Mouse (Mus musculus) common myeloid progenitor, adult 5-6 weeks (primary cell): ENCODE results near the gene St6gal1. TPM values are rescaled to one million over a fixed set of nuclear protein-coding genes. Genes with fewer than 3 reads are reported as not detected.

Source experiments
- ATAC-seq: replicated peaks from 2 replicates; pipeline ENCODE4 v1.8.0; 2016; ENCODE audit warnings: low read depth, mild to moderate bottlenecking, moderate TSS enrichment, inconsistent platforms; ENCODE audit not compliant: poor library complexity, severe bottlenecking
- total RNA-seq: library from RNA; stranded (forward); fragments of 200-1000, 187-1606 nt; gene quantifications from 2 replicates; pipeline ENCODE4 v1.2.3, GENCODE M21; 2017

St6gal1 gene
- total RNA-seq, 1 experiment from 2014 or later, result 0.41 TPM

DNA sequence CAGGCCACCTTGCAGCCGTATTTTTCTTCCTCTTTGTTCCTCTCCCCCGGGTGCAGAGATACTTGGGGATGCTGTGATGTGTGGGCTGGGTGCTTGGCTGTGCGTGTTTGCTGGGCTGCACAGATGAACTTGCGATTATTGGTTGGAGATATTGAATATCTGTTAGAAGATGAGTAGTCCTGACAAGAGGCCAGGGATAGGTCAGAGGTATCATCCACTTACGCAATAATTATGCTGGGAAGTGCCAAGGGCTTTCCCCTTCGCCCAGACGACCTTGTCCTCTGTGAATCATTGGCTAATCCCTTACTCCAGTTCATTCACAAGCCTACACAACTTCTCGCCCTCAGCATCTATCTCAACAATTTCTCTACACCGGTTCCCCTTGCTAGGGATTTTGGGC is 65.6 kb downstream of the St6gal1 start:
- ATAC-seq, result no peak

DNA sequence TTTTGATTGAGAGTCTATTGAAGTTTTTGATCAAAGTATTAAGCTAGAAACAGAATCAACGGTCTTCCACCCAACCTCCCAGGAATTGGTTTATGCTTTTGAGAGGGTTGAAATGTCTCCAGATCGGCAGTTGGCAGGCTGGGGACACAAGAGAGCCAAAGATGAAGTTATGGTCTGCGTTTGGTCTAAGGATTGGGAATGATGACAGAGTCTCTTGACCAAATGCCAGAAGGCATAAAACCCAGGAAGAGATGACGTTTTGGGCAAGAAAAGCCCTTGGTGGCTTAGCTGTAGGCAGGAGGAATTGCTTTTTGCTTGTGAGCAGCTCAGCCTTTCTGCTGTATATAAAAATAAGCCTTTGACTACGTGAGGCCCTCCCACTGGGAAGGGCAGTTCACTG is 67.0 kb downstream of the St6gal1 start:
- ATAC-seq, result no peak

DNA sequence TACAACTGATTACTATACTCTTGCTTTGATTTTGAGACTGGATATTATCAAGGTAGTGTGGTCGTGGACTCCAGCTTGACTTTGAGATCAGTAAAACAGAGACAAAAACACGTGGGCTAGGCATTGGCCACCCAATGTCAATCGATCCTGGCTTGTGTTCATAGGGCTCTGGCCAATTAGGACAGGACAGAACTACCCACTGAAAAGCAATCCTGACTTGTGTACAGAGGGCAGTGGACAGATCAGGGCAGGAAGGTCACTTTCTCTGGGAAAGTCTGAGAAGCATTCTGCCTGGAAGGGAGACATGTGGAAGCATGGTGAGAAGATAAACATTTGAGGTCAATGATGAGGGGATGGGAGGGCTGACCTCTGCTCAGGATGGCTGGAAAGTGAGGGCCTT is 69.7 kb downstream of the St6gal1 start:
- ATAC-seq, result no peak

DNA sequence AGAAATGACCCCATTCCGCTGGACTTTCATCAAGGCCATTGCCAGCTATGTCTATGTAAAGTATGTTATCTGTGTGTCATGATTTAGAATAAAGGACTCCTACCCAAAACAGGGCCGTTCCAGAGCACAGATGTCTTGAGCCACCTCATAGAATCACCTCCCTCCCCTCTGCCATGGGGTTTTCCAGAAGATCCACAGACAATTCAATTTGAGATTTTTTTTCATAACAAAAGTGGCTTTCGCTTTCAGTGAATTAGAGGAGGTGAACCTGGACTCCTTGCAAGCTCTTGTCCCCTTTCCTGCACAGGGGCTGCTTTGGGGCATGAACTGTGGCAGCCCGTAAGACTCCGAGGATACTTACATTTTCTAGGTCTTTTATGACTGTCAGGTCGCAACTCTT is 70.2 kb downstream of the St6gal1 start:
- no peak for ATAC-seq

DNA sequence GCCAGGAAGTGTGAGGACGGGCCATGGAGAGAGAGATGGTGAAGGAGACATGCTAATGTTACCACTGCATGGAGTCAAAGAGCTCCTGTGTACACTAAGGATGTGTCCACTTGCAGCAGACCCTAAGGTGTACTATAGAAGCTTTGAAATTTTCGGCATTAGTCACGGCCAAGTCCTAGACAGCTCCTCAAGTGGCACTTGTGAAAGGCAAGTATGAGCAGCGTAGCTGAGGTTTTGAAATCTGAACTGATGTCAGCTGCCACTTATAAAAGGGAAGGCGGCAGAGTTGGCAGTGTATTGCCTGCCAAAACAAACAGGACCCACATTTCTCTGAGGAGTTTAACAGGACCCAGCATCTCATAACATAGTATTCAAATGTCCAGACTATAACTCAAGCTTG is 71.2 kb downstream of the St6gal1 start:
- no peak for ATAC-seq

DNA sequence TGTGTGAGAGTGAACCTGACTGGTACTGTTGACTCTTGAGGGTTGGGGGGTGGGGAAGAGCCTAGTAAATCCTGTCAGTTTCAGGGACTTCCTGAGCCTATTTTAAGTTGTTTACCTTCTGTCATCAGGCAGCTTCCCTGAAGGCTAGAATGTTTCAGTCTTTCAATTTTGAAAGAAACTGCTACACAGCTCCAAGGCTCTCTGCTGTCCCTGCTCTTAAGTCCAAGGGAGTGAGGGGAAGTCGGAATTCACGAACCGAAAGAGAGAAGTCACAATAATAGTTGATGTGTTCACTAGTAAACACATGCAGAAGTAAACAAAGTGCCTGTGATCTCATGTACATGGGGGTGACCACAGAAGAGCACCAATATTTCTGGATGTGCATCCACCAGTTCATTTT is 72.2 kb downstream of the St6gal1 start:
- no peak for ATAC-seq

DNA sequence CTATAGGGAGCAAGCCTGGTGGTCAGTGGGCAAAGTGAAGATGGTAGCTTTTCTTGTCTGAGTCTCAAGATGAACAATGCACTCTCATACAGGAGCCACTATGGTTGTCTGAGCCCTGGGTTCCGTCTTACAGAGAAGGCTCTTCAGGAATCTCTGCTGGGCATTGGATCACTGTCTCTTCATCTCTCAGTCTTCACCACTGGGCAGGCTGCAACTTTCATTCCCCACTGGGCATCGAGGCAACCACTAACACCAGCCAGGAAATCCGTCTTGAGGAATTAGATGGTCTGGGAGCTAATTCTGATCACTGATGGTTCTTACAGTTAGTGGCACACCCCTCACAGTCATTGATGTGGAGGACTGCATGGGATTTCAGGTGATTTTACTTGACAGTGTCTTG is 73.9 kb downstream of the St6gal1 start:
- no peak for ATAC-seq

DNA sequence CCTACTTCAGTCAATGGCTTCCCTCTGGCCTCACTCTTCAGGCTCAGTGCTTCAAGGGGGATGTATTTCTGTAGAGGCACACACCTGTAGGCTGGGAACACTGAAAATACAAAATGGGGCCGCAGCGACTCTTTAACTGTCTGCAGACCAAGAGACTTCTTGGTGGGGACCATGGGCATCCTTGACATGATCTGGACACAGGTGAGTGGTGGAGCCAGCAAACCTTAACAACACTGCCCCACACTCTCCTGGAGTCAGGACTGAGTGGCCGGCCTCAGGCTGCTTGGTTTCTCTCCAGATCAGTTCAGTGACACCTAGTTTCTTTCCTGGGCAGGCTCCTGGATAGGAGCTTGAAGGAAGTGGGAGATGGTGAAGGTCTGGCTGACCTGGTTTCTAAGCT is 74.4 kb downstream of the St6gal1 start:
- no peak for ATAC-seq

DNA sequence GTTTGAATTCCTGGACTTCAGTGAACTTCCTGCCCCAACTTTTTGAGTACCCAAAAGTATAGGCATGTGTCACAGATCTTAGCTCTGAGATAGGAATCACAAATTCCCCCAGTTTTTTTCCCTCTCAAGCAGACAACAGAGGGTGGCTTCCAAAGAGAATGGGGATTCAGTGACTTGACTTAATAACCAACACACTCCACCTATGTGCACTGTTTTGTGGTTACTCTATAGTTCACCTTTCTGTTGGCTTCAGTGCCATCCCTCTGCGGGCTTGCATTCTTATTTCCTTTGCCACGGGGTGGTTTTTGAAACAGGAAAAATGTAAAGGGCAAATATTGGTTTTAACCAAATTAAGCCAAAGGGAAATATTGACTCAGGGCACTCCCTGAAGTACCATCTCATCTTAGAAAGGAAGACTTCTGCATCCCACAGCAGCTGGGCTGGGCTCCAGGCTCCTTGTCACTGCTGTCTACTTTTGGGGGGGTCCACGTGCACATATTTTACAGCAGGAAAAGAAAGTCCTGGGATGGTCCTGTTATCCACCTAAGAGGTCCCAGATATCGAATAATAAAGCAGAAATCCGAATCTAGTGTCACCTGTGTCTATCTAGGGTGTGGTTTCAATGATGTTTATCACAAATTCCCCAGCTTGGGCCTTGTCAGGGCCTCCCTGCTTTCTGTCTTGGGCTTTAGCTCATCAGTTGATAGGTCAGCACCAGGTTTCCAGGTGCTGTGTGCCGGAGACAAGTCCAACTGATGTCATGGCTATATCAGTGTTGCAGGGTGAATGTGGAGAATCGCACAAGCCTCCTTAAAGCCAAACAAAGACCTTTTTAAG is 75.6 kb downstream of the St6gal1 start:
- no peak for ATAC-seq

DNA sequence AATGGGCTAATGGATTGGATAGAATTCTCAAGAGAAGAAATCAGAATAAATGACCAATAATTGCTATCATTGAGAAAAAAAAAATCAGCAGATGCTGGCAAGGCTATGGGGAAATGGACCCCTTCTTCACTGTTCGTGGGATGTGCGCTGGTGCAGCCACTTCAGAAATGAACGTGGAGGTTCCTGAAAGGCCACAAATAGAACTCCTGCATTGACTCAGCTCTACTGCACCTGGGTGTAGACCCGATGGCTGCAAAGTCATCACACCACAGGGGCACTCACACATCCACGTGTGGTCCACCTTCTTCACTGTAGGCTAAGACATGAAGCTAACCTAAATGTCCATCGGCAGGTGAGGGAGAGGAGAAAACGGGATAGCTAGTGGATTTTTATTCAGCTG is 77.2 kb downstream of the St6gal1 start:
- no peak for ATAC-seq

DNA sequence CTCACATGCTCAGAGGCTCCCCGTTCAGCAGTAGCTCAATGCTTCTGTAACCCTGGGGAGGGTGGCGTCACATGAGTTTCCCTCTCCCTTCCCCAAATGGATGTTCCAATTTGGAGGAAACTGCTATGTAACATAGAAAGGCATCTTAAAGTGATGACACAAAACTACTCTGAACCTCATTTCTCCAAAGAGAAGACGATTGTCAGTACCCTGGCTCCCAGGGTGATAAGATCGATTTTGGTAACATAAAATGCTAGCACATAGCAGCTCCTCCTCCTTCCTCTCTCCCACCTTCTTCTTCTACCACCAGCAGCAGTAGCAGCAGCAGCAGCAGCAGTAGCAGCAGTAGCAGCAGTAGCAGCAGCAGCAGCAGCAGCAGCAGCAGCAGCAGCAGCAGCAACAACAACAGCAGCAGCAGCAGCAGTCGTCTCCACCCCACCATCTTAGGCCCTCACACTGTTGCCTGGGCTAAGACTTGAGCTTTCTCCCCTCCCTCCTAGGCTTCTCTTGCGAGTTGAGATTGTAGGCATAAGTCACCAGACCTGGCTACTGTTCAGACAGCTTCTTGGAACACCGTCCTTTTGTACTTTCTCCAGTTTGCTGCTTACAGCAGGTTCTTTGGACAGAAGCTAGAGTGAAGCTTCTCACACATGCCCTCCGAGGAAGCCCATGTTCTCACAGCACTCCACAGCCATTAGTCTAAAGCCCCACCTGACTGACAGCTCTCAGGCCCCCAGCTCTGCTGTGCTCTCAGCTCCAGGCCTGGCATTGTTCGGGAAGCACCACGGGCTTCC is 81.5 kb downstream of the St6gal1 start:
- ATAC-seq, result no peak

DNA sequence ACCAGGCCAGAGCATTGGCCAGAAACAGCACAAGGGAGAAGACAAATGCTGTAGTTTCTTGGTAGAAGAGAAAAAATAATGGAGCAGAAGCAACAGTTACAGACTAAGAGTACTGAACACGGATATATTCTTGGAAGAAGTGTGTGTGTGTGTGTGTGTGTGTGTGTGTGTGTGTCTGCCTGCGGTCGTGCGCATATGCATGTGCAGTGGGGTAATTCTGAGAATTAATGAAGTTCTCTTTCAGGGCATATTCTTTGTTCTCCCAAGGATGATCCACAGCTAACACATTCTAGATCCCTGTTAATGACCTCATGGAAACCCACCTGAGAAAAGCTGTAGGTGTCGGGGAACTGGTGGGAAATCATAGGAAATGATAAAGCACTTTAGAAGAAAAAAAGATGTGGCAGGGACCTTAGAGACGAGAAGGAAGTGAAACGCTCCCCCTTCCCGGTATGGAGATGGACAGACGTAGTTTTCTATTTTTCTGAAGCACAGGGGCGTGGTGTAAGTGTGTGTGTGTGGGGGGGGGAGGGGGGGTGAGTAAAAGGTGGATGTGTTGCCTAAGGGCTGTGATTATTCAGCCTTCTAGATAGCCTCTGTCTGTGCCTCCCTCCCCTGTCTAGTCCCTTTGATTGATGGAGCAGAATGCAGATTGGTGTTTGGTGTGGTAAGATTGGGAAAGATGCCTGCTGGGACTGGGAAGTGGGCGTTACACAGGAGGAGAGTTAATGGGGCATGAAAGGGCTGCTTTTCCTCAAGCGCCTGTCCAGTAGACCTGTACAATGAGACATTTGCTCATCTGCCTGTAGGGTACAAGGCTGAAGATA is 82.8 kb downstream of the St6gal1 start:
- peak; percentile 39; the same call in 1 of the 2 replicates for ATAC-seq

DNA sequence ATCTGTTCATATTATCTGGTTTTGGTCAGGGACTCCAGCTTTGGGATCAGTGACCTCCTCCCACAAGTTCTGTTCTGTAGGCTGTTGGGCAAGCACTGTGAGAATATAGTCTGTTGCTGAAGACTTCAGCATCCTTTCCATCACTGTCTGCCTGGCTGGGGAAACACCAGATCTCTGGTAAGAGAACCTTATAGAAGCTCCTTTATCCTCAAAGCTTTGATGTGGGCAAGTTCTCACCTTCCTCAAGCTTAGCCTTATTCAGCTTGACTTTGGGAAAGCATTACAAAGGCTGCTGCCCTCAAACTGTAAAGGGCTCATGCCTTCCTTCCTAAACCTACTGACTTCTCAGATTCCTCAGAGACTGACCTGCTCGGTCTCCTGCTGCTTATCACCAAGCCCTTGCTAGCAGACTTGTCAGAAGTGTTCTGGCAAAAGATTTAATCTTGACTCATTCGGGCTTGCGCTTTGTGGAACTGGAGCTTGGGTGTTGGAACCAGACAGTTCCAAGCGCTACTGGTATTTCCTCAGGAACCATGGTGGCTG is 83.5 kb downstream of the St6gal1 start:
- no peak for ATAC-seq

DNA sequence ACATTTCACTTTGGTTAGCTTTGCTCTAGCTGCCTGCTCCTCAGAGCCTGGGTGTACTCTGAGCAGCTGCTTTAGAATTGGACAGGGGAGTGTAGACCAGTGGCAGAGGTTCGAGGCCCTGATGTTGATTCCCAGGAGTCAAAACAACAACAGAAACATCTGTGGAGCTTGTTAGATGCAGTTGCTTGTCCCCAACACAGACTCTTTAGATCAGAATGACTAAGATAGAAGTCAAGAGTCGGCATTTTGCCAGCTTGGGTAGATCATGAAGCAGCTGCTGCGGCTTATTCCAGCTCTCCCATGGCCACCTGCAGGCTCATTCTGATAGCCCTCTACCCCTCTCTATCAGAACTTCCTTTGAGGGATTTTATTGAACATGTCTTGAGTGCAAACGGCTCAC is 84.5 kb downstream of the St6gal1 start:
- ATAC-seq, result no peak

DNA sequence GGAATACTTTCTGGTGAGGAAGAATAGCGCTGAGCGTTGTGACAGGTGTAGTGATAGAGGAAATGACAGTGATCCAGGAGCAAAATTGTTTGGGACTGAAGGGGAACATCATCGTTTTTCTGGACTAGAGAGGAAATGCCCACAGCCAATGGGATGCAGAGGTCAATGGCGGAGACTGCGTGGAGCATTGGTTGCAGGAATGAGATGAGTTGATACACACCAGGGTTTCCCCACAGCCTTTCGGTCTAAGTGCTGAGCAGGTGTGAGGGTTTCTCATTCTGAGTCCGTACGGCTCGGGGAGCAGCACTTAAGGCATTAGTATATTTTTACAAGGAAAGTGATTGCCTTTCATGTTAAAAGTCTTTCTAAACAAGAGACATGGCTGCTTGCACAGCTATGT is 88.1 kb downstream of the St6gal1 start:
- no peak for ATAC-seq

DNA sequence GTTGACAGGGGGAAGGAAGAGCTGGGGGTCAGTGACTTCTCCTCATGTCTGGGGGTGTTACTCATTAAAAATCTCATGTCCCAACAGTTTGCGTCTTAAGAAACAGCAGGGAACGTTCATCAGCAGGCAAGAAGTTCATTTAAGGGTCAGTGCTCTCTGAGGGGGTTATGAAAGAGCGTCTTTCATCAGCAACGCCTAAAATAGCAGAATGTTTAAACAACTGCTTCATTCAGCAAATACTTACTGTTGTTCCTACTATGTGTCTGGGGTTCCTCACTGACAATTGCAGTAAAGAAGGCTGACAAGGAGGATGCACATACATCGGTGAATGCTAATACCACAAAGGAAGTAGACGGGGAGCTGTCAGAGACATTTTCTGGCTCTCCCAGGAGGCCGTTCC is 90.2 kb downstream of the St6gal1 start:
- peak; percentile 36; the same call in 1 of the 2 replicates for ATAC-seq

DNA sequence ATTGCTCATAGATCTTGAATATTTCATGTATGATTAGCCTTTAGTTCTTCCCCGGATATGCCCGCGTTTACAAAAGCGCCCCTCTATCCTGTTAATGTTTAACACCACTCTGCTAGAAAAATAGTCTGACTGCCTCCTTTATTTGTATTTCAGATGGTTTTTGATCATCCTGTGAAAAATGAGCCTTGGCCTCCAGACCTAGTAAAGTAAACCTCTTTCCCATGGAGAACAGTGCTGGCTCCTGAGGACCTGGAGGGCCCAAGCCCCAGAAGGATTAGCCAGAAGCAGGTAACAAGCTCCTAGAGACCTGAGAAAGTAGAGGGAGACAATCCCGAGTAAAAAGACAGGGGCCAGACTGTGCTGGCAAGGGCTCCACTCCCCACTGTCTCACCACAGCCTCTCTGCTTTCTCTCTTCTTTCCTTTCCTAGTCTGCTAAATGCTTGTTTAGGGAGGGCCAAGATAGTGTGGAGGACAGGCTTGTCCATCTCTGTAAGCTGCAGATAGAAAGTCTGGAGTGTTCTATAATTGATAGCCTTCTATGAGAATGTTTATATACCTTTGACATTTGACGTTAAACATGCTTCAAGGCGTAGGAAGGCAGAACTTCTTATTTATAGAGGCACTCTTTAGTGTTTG is 93.0 kb downstream of the St6gal1 start:
- ATAC-seq, result no peak

DNA sequence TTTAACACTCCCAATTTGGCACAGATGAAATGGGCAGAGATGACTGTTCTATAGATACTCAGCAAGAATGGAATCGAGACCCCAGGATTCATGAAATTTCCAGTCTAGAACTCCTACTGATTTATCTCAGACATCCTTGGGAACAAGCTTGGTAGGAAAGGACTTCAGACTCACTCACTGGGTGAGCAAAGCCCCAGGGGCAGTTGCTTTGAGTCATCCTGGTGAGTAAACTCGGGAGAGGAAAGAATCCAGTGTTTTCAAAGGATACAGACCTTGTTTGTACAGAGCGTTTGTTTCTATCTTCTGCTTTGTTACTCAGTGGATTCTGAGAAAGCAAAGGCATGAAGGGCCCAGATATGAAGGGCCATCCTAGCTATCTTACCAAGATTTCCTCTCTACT is 95.5 kb downstream of the St6gal1 start:
- ATAC-seq, result no peak

DNA sequence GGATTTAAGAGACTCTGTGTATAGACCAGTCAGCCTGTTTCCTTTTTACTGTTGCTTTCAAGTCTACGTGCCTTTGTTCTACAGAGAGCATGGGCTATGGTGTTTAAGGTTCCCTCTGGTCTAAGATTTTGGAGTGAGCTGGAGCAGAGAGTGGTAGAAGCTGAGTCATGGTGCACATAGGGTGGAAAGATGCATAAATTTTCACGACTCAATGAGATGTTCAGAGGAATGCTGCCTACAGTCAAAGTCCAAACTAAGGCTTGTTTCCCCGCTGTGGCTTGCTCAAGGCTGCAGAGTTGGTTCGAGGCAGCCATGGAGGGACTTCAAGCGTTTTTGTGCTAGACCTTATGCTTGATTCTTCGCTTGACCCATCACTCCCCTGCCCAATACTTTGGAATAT is 96.0 kb downstream of the St6gal1 start:
- no peak for ATAC-seq

DNA sequence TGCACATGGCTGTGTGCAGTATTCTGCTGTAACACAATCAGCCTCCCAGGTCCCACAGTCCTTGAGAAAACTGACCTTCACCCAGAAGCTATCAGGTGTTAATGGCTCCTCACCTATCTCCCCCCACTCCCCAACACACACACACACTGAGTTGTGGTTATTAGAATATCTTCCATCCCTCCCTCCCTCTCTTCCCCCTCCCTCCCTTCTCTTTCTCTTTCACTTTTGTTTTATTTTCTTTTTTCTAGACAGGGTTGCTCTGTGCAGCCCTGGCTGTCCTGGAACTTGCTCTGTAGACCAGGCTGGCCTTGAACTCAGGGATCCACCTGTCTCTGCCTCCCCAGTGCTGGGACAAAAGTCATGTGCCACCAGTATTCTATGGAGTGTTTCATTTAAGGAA is 97.9 kb downstream of the St6gal1 start:
- ATAC-seq, result no peak
